Mouse (Mus musculus) embryonic stem cell, embryonic (primary cell): Measurements from ENCODE around the gene Tead1.

Experiments
- CTCF ChIA-PET, 4 experiments: fragments of 300-600 bp in 2 of 4; fragments of 350-600 bp in 2 of 4; sonication (Branson Sonifier 250); formaldehyde crosslinking; loops; one replicate each; lab custom pipeline; 2022; ENCODE audit warnings: inconsistent platforms in 2 of 4; lab: Charles Lee
- POLR2A ChIA-PET, 4 experiments: fragments of 300-600 bp in 2 of 4; fragments of 350-600 bp in 2 of 4; sonication (Branson Sonifier 250); formaldehyde crosslinking; loops; one replicate each; lab custom pipeline; 2022; ENCODE audit warnings: antibody characterized with exemption in 4 of 4, inconsistent platforms in 1 of 4; lab: Charles Lee

Gene Tead1

GRCm38 (mm10) chr7:112679171-112679512, at the start of gene Tead1:
Gene Tead1, plus strand, starts transcription at chr7:112679318.
- ChIA-PET CTCF (interaction anchor here in 2 of 4 experiments (0.5 to 2.8 kb wide), 4 partner anchors 10 to 499 kb away, joined by 3 to 8 read pairs (median 6); no protein-coding TSS in a partner anchor), POLR2A (interaction anchor here (0.6 to 18.3 kb wide), 58 partner anchors 9 to 584 kb away, joined by 3 to 694 read pairs (median 4); no protein-coding TSS in a partner anchor)

GRCm38 (mm10) chr7:112634505-112635213, 44.5 kb upstream of the Tead1 start:
- CTCF ChIA-PET, result interaction anchor here in 1 of 4 experiments (1.5 kb wide), 1 partner anchor 10 kb away, joined by 4 read pairs; no protein-coding TSS in a partner anchor

GRCm38 (mm10) chr7:112635936-112636335, 43.2 kb upstream of the Tead1 start:
- CTCF ChIA-PET, result interaction anchor here in 1 of 4 experiments (0.6 kb wide), 1 partner anchor 756 kb away, joined by 5 read pairs; no protein-coding TSS in a partner anchor
- POLR2A ChIA-PET, result no interaction called here

More at GRCm38 (mm10) chr7:112634505-112635213, 44.5 kb upstream of the Tead1 start:
- POLR2A ChIA-PET, result no interaction called here

- POLR2A ChIA-PET, result interaction anchor here in 3 of 4 experiments (0.8 to 3.0 kb wide), 12 partner anchors 18 to 148 kb away, joined by 3 to 12 read pairs (median 4); no protein-coding TSS in a partner anchor
These were observed 35.1 kb upstream of the Tead1 start for GRCm38 (mm10) chr7:112643866-112644543.

GRCm38 (mm10) chr7:112644701-112645100, 34.4 kb upstream of the Tead1 start:
- POLR2A ChIA-PET, result interaction anchor here (0.5 to 3.0 kb wide), 9 partner anchors 14 to 147 kb away, joined by 3 to 12 read pairs (median 5); no protein-coding TSS in a partner anchor
- CTCF ChIA-PET, result interaction anchor here (0.6 to 2.3 kb wide), 26 partner anchors 10 to 636 kb away, joined by 3 to 9 read pairs (median 4); no protein-coding TSS in a partner anchor

More at GRCm38 (mm10) chr7:112643866-112644543, 35.1 kb upstream of the Tead1 start:
- CTCF ChIA-PET, result interaction anchor here (0.6 to 2.3 kb wide), 17 partner anchors 10 to 239 kb away, joined by 3 to 9 read pairs (median 4); no protein-coding TSS in a partner anchor

GRCm38 (mm10) chr7:112645724-112646123, 33.4 kb upstream of the Tead1 start:
- CTCF ChIA-PET, result interaction anchor here in 3 of 4 experiments (0.7 to 2.3 kb wide), 7 partner anchors 46 to 387 kb away, joined by 3 to 9 read pairs (median 3); no protein-coding TSS in a partner anchor
- POLR2A ChIA-PET, result interaction anchor here in 2 of 4 experiments (0.7 to 3.0 kb wide), 6 partner anchors 16 to 762 kb away, joined by 4 to 12 read pairs (median 4); no protein-coding TSS in a partner anchor

- POLR2A ChIA-PET, result interaction anchor here in 2 of 4 experiments (0.6 to 2.1 kb wide), 2 partner anchors 44 to 171 kb away, joined by 3 to 7 read pairs; no protein-coding TSS in a partner anchor
- CTCF ChIA-PET, result interaction anchor here in 1 of 4 experiments (0.6 to 1.1 kb wide), 3 partner anchors 119 to 500 kb away, joined by 3 to 4 read pairs (median 3); no protein-coding TSS in a partner anchor
These were observed 31.7 kb upstream of the Tead1 start for GRCm38 (mm10) chr7:112647417-112647816.

GRCm38 (mm10) chr7:112656141-112656662, 22.9 kb upstream of the Tead1 start:
- CTCF ChIA-PET, result interaction anchor here in 3 of 4 experiments (0.6 to 1.2 kb wide), 4 partner anchors 12 to 243 kb away, joined by 3 to 5 read pairs (median 4); no protein-coding TSS in a partner anchor
- POLR2A ChIA-PET, result interaction anchor here in 3 of 4 experiments (0.8 to 3.3 kb wide), 3 partner anchors 8 to 357 kb away, joined by 3 to 17 read pairs (median 3); partner anchors contain the start of gene Tead1 (in 1 of the 3)

- ChIA-PET POLR2A (interaction anchor here in 2 of 4 experiments (0.7 to 3.3 kb wide), 3 partner anchors 14 to 32 kb away, joined by 3 to 17 read pairs (median 4); partner anchors contain the start of gene Tead1 (in 1 of the 2)), CTCF (no interaction called here)
These were observed 20.2 kb upstream of the Tead1 start for GRCm38 (mm10) chr7:112658939-112659338.

GRCm38 (mm10) chr7:112659816-112660215, 19.3 kb upstream of the Tead1 start:
- ChIA-PET POLR2A (interaction anchor here in 2 of 4 experiments (0.5 to 2.4 kb wide), 5 partner anchors 19 to 471 kb away, joined by 3 to 10 read pairs (median 5); no protein-coding TSS in a partner anchor), CTCF (interaction anchor here in 1 of 4 experiments (0.5 to 0.7 kb wide), 2 partner anchors 129 to 1734 kb away, joined by 3 read pairs; no protein-coding TSS in a partner anchor)

GRCm38 (mm10) chr7:112660325-112660724, 18.8 kb upstream of the Tead1 start:
- ChIA-PET POLR2A (interaction anchor here in 2 of 4 experiments (1.3 to 2.4 kb wide), 4 partner anchors 18 to 189 kb away, joined by 3 to 10 read pairs (median 5); no protein-coding TSS in a partner anchor), CTCF (interaction anchor here in 2 of 4 experiments (0.5 to 1.0 kb wide), 3 partner anchors 75 to 1735 kb away, joined by 3 read pairs; no protein-coding TSS in a partner anchor)

- POLR2A ChIA-PET, result interaction anchor here in 3 of 4 experiments (0.7 to 4.1 kb wide), 14 partner anchors 14 to 70 kb away, joined by 3 to 20 read pairs (median 4); partner anchors contain the start of gene Tead1 (in 3 of the 3)
- CTCF ChIA-PET, result interaction anchor here in 3 of 4 experiments (0.7 to 1.1 kb wide), 3 partner anchors 18 to 215 kb away, joined by 3 to 5 read pairs (median 3); no protein-coding TSS in a partner anchor
These were observed 16.5 kb upstream of the Tead1 start for GRCm38 (mm10) chr7:112662398-112663313.

- ChIA-PET CTCF (interaction anchor here in 2 of 4 experiments (0.6 to 1.1 kb wide), 3 partner anchors 19 to 216 kb away, joined by 3 to 5 read pairs (median 3); no protein-coding TSS in a partner anchor), POLR2A (interaction anchor here in 3 of 4 experiments (0.7 to 4.1 kb wide), 16 partner anchors 7 to 78 kb away, joined by 3 to 20 read pairs (median 4); partner anchors contain the start of gene Tead1 (in 3 of the 3))
These were observed 15.7 kb upstream of the Tead1 start for GRCm38 (mm10) chr7:112663314-112663966.

- ChIA-PET POLR2A (interaction anchor here in 1 of 4 experiments (0.6 kb wide), 1 partner anchor 169 kb away, joined by 3 read pairs; no protein-coding TSS in a partner anchor), CTCF (no interaction called here)
These were observed 9.1 kb upstream of the Tead1 start for GRCm38 (mm10) chr7:112669993-112670392.

- CTCF ChIA-PET, result interaction anchor here in 2 of 4 experiments (0.5 to 2.8 kb wide), 4 partner anchors 12 to 498 kb away, joined by 3 to 8 read pairs (median 4); no protein-coding TSS in a partner anchor
- POLR2A ChIA-PET, result interaction anchor here (0.5 to 18.3 kb wide), 67 partner anchors 10 to 585 kb away, joined by 3 to 694 read pairs (median 4); no protein-coding TSS in a partner anchor
These were observed 524 bp upstream of the Tead1 start for GRCm38 (mm10) chr7:112678418-112679170.
